Mouse (Mus musculus) retina, adult 2 months (tissue): ENCODE data around the gene Kncn.

ENCODE experiments used
- DNase-seq: peaks from one replicate; pipeline ENCODE4 v3.0.0-alpha.2; 2012; ENCODE audit warnings: low read depth, low spot score

The Kncn gene

DNA sequence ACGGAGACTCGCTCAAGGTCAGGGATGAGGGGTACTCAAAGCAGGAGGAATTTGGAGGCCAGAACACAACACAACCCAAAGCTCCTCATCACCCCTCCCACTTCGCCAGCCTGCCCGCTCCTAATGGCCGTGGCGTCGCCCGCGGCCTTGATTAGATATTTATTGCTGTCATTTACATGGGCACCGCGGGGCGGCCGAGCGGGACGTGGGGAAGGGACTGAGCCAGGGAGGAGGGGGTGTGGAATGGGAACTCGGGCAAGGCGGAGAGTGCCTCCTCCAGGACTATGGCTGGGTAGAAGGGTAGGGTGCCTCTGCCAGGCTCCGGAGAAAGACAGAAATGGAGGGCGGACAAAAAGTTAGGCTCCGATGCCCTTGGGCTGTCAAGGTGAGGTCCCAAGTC lies 52.4 kb downstream of the Kncn start:
- DNase-seq = no peak

DNA sequence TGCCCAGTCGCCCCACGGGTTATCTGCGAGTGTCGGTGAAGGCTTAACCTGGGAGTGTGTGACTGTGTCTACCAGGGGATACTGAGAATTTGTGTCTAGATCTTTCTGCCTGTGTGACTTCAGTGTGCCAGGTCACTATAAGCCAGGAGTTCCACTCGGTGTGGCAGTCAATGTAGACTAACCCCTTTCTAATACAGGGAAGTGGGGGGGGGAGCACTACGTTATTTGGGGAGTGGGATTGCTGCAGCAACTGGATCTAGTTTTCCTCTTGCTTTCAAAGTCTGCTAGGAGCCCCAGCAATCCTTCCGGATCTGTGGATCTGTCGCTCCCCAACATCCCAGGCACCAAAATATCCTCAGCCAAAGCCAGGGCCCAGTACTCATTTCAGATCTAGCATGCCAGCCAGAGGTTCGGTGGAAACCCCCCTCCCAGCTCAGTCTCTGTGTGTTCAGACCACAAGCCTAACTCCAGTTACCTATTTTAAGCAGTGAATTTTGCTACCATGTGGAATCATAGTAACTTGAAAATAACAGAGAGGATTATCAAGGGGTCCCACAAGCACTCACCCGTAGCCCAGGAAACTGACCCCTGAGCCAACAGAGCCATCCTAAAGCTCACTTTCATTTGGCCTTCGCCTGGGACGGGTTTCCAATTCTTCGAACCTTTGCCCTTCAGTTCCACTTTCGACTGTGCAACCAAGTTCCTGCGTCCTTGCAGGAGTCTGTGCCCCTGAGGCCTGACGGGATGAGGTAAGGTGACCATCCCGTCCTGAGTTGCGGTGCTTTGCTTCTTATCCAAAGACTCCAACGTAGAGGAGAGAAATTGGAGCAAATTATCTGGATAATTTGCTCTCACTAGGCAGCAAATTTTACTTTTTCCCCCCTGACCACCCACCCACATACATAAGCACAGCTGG lies 53.1 kb downstream of the Kncn start:
- no peak for DNase-seq

DNA sequence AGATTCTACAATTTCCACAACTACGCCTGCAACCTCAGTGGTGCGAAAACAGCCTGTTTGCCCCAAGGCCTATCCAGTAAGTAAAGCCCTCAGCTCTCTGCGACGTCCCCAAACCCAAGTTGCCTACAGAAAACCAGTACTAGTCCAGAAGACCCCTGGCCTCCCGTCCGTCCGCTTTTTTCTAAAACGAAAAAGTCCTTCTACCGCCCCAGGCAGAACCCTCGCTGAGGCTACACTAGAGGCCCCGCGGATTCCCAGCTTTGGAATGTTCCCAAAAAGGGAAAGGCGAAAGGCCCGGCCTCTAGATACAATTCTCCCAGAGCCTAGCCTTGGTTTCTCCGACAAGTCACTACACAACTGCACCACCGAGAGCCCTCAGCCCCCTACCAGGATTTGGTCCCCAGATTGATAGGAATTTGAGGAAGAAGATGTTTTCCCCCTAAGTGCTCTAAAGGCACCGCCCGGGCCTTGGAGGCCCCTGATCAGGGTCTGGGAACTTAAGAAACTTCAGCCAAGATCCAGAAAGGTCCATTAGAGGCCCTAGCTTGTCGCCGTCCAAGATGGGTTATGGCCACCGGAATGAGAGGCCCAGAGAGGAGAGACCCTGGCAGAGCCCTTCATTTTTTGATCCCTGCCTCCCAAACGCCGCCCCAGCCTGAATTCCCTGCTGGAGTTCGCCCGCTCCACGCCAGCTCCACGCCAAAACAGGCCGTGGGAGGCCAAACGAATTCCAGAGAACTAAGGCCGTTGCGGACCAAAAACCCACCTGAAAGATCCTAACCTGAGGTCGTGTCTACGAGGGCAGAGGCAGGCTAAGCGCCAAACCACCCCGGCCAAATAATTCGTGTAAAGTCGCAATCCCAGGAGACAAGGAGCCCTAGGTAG lies 54.3 kb downstream of the Kncn start:
- no peak for DNase-seq
